Comparison of ENCODE assay signal across 8 mouse cellular contexts in genomic region chr14:20640644-20641437, GRCm38 (mm10). TPM values are rescaled to one million over a fixed set of nuclear protein-coding genes. Genes with fewer than 3 reads are reported as not detected.
A peak's percentile ranks its signal among the peaks of the same experiment; 100 is the strongest.
DNase-seq lines count a peak whose midpoint lies in the region; ATAC-seq lines count a peak whose summit lies in the region.

TSS of gene Usp54 (minus strand) at chr14:20641063.

- peak within 1 kb of the TSS; percentile 88 for H3K9ac ChIP-seq in hindbrain, embryonic 11.5 days (ENCODE audit: low read depth, low read length)

- ATAC-seq in hindbrain, embryonic 11.5 days (ENCODE audit: low FRiP score) = peak; percentile 95

- under 1% methylated on average over 72 of the region's 73 CpGs for WGBS in hindbrain, embryonic 11.5 days

- peak within 1 kb of the TSS; percentile 92 for H3K4me3 ChIP-seq in hindbrain, embryonic 11.5 days (ENCODE audit: low read depth, low read length)

- no peaks in the 10 kb centered on the region for H3K4me1 ChIP-seq in hindbrain, embryonic 11.5 days (replicated peaks; ENCODE audit: control insufficient read depth, insufficient read depth, low read length)

- H3K27ac ChIP-seq in hindbrain, embryonic 11.5 days (ENCODE audit: low read depth, low read length) = peak within 1 kb of the TSS; percentile 85

- H3K9me3 ChIP-seq in hindbrain, embryonic 11.5 days (ENCODE audit: control insufficient read depth, low read length) = no peaks in the 10 kb centered on the region

- DNase-seq in MN1 (ENCODE audit: low spot score) = peak; percentile 97
- peak; percentile 98 for DNase-seq in cerebellum, adult 9-10 months
- peak; percentile 97 to 99 for DNase-seq in frontal cortex, adult 2 months (ENCODE audit: extremely low spot score in 1 of 2, low spot score in 1 of 2)
- DNase-seq in hindbrain, embryonic 11.5 days (ENCODE audit: low spot score) = peak; percentile 99
- DNase-seq in layer of hippocampus, postnatal 10 days (ENCODE audit: low spot score in 2 of 2) = peak; percentile 98 to 99
- DNase-seq in lung, postnatal 10 days = peak; percentile 99
- peak; percentile 96 for DNase-seq in ovary, postnatal 36 days (ENCODE audit: low spot score)
- DNase-seq in thymus, postnatal 25 days = peak; percentile 99

- no peaks in the 10 kb centered on the region for H3K36me3 ChIP-seq in hindbrain, embryonic 11.5 days (ENCODE audit: control insufficient read depth, insufficient read depth, low read length)

- H3K27me3 ChIP-seq in hindbrain, embryonic 11.5 days (ENCODE audit: control insufficient read depth, insufficient read depth, low read length) = no peaks in the 10 kb centered on the region

- H3K4me2 ChIP-seq in hindbrain, embryonic 11.5 days (replicated peaks; ENCODE audit: low read depth, low read length) = peak within 1 kb of the TSS; percentile 74

RNA-seq across cellular contexts. Expression of gene Usp54, which starts in this region (rescaled TPM):
- 40.5 and 45.0 TPM in 2 replicates for polyA plus RNA-seq in frontal cortex, adult 2 months (2012; rRNA removed)
- 9.9 and 12.1 TPM in 2 replicates for polyA plus RNA-seq in hindbrain, embryonic 11.5 days (2014; fragmentation: Nextera tagmentation; extraction: Ambion mirVana)
- total RNA-seq in layer of hippocampus, postnatal 10 days (2021) = 10 to 100 TPM; 27.8 to 29.2 TPM

Comparison
In these comparisons a context has a peak if more than half of its experiments do, and no peak if none do; other contexts are left out.
1. Peak in every context shown above with its lines: DNase-seq, ATAC-seq, H3K4me3 ChIP-seq and H3K27ac ChIP-seq.